Mouse (Mus musculus) heart, embryonic 13.5 days (tissue): ENCODE measurements around the gene Gatc. TPM values are rescaled to one million over a fixed set of nuclear protein-coding genes. Genes with fewer than 3 reads are reported as not detected.
"Not testable (repeated sequence)": the region's sequence is repeated elsewhere in the genome, so short reads cannot be mapped to it uniquely, and the experiment has no call there.

ENCODE experiments used
- ATAC-seq: fragments of 200-750 bp; cut with Nextera tagmentation; 2 replicates; pipeline ENCODE4 v1.8.0; 2017; ENCODE audit warnings: moderate TSS enrichment; ENCODE audit not compliant: insufficient number of reproducible peaks, low FRiP score, low TSS enrichment; ENCODE audit errors: extremely low read depth
- H3K27ac ChIP-seq: fragments of 300-500 bp; sonication (generic); replicated peaks from 2 replicates; pipeline ENCODE4 v1.5.1; 2015; ENCODE audit warnings: moderate library complexity, mild to moderate bottlenecking, inconsistent platforms
- H3K27me3 ChIP-seq: fragments of 300-500 bp; sonication (generic); replicated peaks from 2 replicates; pipeline ENCODE4 v1.6.1; 2015; ENCODE audit warnings: mild to moderate bottlenecking, inconsistent platforms
- H3K36me3 ChIP-seq: fragments of 300-500 bp; sonication (generic); 2 replicates; pipeline ENCODE4 v1.6.1; 2015; ENCODE audit warnings: mild to moderate bottlenecking, inconsistent platforms
- H3K4me1 ChIP-seq: fragments of 300-500 bp; sonication (generic); 2 replicates; pipeline ENCODE4 v1.6.1; 2015; ENCODE audit warnings: inconsistent platforms
- H3K4me2 ChIP-seq: fragments of 300-500 bp; sonication (generic); 2 replicates; pipeline ENCODE4 v1.6.1; 2015; ENCODE audit warnings: inconsistent platforms, mild to moderate bottlenecking, moderate library complexity
- H3K4me3 ChIP-seq: fragments of 300-500 bp; sonication (generic); 2 replicates; pipeline ENCODE4 v1.5.1; 2015; ENCODE audit warnings: moderate library complexity, mild to moderate bottlenecking, inconsistent platforms
- H3K9ac ChIP-seq: fragments of 300-500 bp; sonication (generic); 2 replicates; pipeline ENCODE4 v1.6.1; 2015; ENCODE audit warnings: inconsistent platforms, mild to moderate bottlenecking, moderate library complexity
- H3K9me3 ChIP-seq: fragments of 300-500 bp; sonication (generic); 2 replicates; pipeline ENCODE4 v1.6.1; 2016; ENCODE audit warnings: inconsistent platforms
- WGBS: fragments of 180-500 bp; shearing (Covaris S2); methylation state at CpG from one replicate; pipeline ENCODE4 v1.1.7; 2015; ENCODE audit warnings: mixed read lengths; 5-methylcytosine and 5-hydroxymethylcytosine counted together
- polyA plus RNA-seq: library from polyadenylated mRNA; unstranded; fragments of >200 nt; fragmentation: Nextera tagmentation; extraction: Ambion mirVana; gene quantifications from 2 replicates; pipeline ENCODE4 v1.2.1, GENCODE M21; 2015

Gatc gene
- polyA plus RNA-seq, 1 experiment from 2014 or later, result 22.0 TPM

GRCm38 (mm10) chr5:115302190-115302589, 38.8 kb downstream of the Gatc start:
- WGBS, result 78% methylated on average over 3 of the region's 7 CpGs
- not testable (repeated sequence) for H3K9me3 ChIP-seq, ATAC-seq, H3K27me3 ChIP-seq, H3K27ac ChIP-seq
- Histone ChIP-seq H3K4me3 (peak overlapping the region; percentile 73; the same call in 1 of the 2 replicates), H3K36me3 (peaks cover 23% of the 10 kb centered on the region), H3K4me1 (peaks cover 28% of the 10 kb centered on the region), H3K4me2 (peak overlapping the region; percentile 86; the same call in 1 of the 2 replicates), H3K9ac (0 out of 2 replicates have a peak overlapping the region, but pooled peaks have one; percentile 84)

- Histone ChIP-seq H3K4me3 (peak overlapping the region; percentile 73), H3K4me1 (peaks cover 34% of the 10 kb centered on the region), H3K36me3 (peaks cover 28% of the 10 kb centered on the region), H3K9me3 (no peaks in the 10 kb centered on the region), H3K27ac (peak overlapping the region; percentile 76; the same call in 1 of the 2 replicates), H3K9ac (peak overlapping the region; percentile 84), H3K4me2 (peak overlapping the region; percentile 86), H3K27me3 (no peaks in the 10 kb centered on the region)
- ATAC-seq, result no peak
- 29% methylated on average over 13 of the region's 13 CpGs for WGBS
Measured at GRCm38 (mm10) chr5:115301615-115302014, 39.4 kb downstream of the Gatc start.

- WGBS, result under 1% methylated on average over 64 of the region's 66 CpGs
- Histone ChIP-seq H3K27me3 (no peaks in the 10 kb centered on the region), H3K36me3 (peaks cover 35% of the 10 kb centered on the region), H3K9ac (peak within 1 kb of the TSS; percentile 90), H3K4me2 (peak within 1 kb of the TSS; percentile 86), H3K4me1 (peaks cover 39% of the 10 kb centered on the region), H3K27ac (peak within 1 kb of the TSS; percentile 92), H3K9me3 (no peaks in the 10 kb centered on the region), H3K4me3 (peak within 1 kb of the TSS; percentile 73)
- peak; percentile 96 for ATAC-seq
Measured at GRCm38 (mm10) chr5:115300792-115301614, 40.0 kb downstream of the Gatc start, which contains the start of gene Dynll1. Dynll1 (minus strand) TSS chr5:115300999.

- ATAC-seq, result no peak
Measured at GRCm38 (mm10) chr5:115300035-115300744, 40.8 kb downstream of the Gatc start.

GRCm38 (mm10) chr5:115296347-115296746, 44.6 kb downstream of the Gatc start:
- ATAC-seq, result no peak
- Histone ChIP-seq H3K27me3 (no peaks in the 10 kb centered on the region), H3K4me3 (no peak overlapping the region), H3K4me1 (peaks cover 34% of the 10 kb centered on the region), H3K36me3 (peaks cover 79% of the 10 kb centered on the region), H3K27ac (0 out of 2 replicates have a peak overlapping the region, but pooled peaks have one; percentile 12), H3K9me3 (no peaks in the 10 kb centered on the region), H3K4me2 (no peak overlapping the region), H3K9ac (no peak overlapping the region)
- WGBS, result 81% methylated on average over 10 of the region's 10 CpGs

More at GRCm38 (mm10) chr5:115300035-115300744, 40.8 kb downstream of the Gatc start:
- peak overlapping the region; percentile 73 for H3K4me3 ChIP-seq
- no peaks in the 10 kb centered on the region for H3K9me3 ChIP-seq
- H3K27ac ChIP-seq, result peak overlapping the region; percentile 92
- under 1% methylated on average over 46 of the region's 46 CpGs for WGBS
- peaks cover 43% of the 10 kb centered on the region for H3K36me3 ChIP-seq
- H3K9ac ChIP-seq, result peak overlapping the region; percentile 90
- peak overlapping the region; percentile 79 for H3K4me2 ChIP-seq
- no peaks in the 10 kb centered on the region for H3K27me3 ChIP-seq
- peaks cover 39% of the 10 kb centered on the region for H3K4me1 ChIP-seq

GRCm38 (mm10) chr5:115294173-115294572, 46.8 kb downstream of the Gatc start:
- Histone ChIP-seq H3K27ac (no peak overlapping the region), H3K9me3 (no peaks in the 10 kb centered on the region), H3K36me3 (peaks cover 95% of the 10 kb centered on the region), H3K9ac (no peak overlapping the region), H3K27me3 (no peaks in the 10 kb centered on the region), H3K4me3 (no peak overlapping the region), H3K4me1 (peaks cover 29% of the 10 kb centered on the region), H3K4me2 (no peak overlapping the region)
- 84% methylated on average over 8 of the region's 8 CpGs for WGBS
- ATAC-seq, result no peak

GRCm38 (mm10) chr5:115284735-115285134, 56.2 kb downstream of the Gatc start:
- ATAC-seq, result no peak
- peaks cover 59% of the 10 kb centered on the region for H3K36me3 ChIP-seq
- peaks cover 14% of the 10 kb centered on the region for H3K4me1 ChIP-seq
- no peak overlapping the region for H3K4me2 ChIP-seq
- H3K9ac ChIP-seq, result no peak overlapping the region
- H3K9me3 ChIP-seq, result no peaks in the 10 kb centered on the region
- 85% methylated on average over 3 of the region's 3 CpGs for WGBS
- no peak overlapping the region for H3K27ac ChIP-seq
- no peaks in the 10 kb centered on the region for H3K27me3 ChIP-seq
- no peak overlapping the region for H3K4me3 ChIP-seq

Other genes with a start within 250 kb of the Gatc start
- 16.7 and 18.7 TPM in 2 replicates for gene Gm10401, start 242.9 kb downstream of the Gatc start, polyA plus RNA-seq
- 103 and 112 TPM in 2 replicates for gene Acads, start 221.8 kb downstream of the Gatc start, polyA plus RNA-seq
- gene Unc119b, start 206.2 kb downstream of the Gatc start, polyA plus RNA-seq, result 17.3 and 18.5 TPM in 2 replicates
- 65.8 and 71.6 TPM in 2 replicates for gene Mlec, start 183.0 kb downstream of the Gatc start, polyA plus RNA-seq
- gene Cabp1, start 146.8 kb downstream of the Gatc start, polyA plus RNA-seq, result 0.53 and 0.60 TPM in 2 replicates
- gene Pop5, start 105.3 kb downstream of the Gatc start, polyA plus RNA-seq, result 63.6 and 73.0 TPM in 2 replicates
- 111 and 121 TPM in 2 replicates for gene Rnf10, start 68.3 kb downstream of the Gatc start, polyA plus RNA-seq
- gene Coq5, start 61.5 kb downstream of the Gatc start, polyA plus RNA-seq, result 67.1 and 70.2 TPM in 2 replicates
- gene Dynll1, start 40.2 kb downstream of the Gatc start, polyA plus RNA-seq, result 1,196 and 1,415 TPM in 2 replicates
- 112 and 115 TPM in 2 replicates for gene Srsf9, start 14.0 kb downstream of the Gatc start, polyA plus RNA-seq
- 40.2 and 42.4 TPM in 2 replicates for gene Triap1, start within 50 bp of the Gatc start, polyA plus RNA-seq
- gene Cox6a1, start 7.8 kb upstream of the Gatc start, polyA plus RNA-seq, result 1,395 and 1,520 TPM in 2 replicates
- gene Msi1, start 88.4 kb upstream of the Gatc start, polyA plus RNA-seq, result 3.7 and 4.1 TPM in 2 replicates
- gene Pla2g1b, start 125.1 kb upstream of the Gatc start, polyA plus RNA-seq, result 0.88 and 1.1 TPM in 2 replicates
- 18.9 and 19.8 TPM in 2 replicates for gene Sirt4, start 143.5 kb upstream of the Gatc start, polyA plus RNA-seq
- gene Pxn, start 165.5 kb upstream of the Gatc start, polyA plus RNA-seq, result 29.7 and 31.7 TPM in 2 replicates
- gene Rplp0, start 218.3 kb upstream of the Gatc start, polyA plus RNA-seq, result 1,009 and 1,125 TPM in 2 replicates
- 24.6 and 26.7 TPM in 2 replicates for gene Gcn1l1, start 224.1 kb upstream of the Gatc start, polyA plus RNA-seq